Mouse (Mus musculus): Measurements from ENCODE around the gene Pgk2. TPM values are rescaled to one million over a fixed set of nuclear protein-coding genes. Genes with fewer than 3 reads are reported as not detected.
"Not testable (repeated sequence)": the region's sequence is repeated elsewhere in the genome, so short reads cannot be mapped to it uniquely, and the experiment has no call there.

Gene Pgk2
- total RNA-seq (2018; cell fraction: chromatin; rRNA removed), result not detected
- total RNA-seq (2018; cell fraction: cytosol; rRNA removed), result not detected
- not detected for total RNA-seq (2018; cell fraction: nucleus; rRNA removed)
- not detected in 3 replicates for polyA plus RNA-seq (2018)

DNA sequence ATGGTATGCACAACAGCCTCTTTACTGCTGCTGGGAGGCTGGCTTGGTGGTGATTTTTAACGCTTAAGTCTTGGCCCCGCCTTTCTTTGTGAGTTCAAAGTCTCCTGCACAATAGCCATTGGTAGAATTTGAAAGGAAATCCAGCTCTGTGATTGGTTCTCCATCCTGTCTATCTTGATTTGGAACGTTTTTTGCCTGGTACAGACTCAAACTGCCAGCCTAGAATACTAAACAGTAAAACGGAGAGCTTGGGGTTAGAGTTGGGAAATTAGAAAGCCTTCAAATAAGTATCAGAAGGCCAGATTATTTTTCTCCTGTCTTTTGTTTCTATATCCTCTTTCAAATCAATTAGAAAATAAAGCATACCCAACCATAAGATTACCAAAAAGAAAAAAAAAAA is at the start of gene Pgk2:
TSS of gene Pgk2 (minus strand) at position 101 of the 400 bp plus-strand sequence.
- Histone ChIP-seq H3K36me3 (ENCODE audit: inconsistent target) (no peaks in the 10 kb centered on the region), H3K79me2 (ENCODE audit: inconsistent target) (no peaks in the 10 kb centered on the region), H3K27ac (no peak within 1 kb of the TSS), H3K4me3 (ENCODE audit: inconsistent target) (no peak within 1 kb of the TSS)
- 78% methylated on average over 4 of the region's 4 CpGs for WGBS (ENCODE audit: missing documents)

DNA sequence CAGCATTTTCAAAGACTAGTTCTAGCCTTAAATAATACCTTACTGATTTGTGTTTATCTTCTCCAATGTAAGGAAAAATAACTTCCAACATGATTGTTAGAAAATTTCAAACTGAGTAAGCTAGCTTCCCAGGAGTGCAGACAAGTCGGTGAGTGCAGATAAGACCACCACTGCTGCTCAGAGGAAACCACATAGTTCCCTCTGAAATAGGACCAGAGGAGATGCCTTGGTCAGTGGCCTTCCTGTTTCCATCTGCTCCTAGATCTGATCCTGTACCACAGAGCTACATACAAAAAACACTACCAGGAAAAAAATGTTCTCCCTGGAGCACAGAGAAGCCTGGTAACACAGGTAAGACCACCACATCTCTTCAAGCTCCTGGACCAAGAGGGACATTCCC is 44.0 kb upstream of the Pgk2 start:
- WGBS (ENCODE audit: missing documents), result 12% methylated on average over 1 of the region's 1 CpGs
- Histone ChIP-seq H3K27ac (no peak overlapping the region), H3K4me3 (ENCODE audit: inconsistent target) (no peak overlapping the region), H3K36me3 (ENCODE audit: inconsistent target) (no peaks in the 10 kb centered on the region), H3K79me2 (ENCODE audit: inconsistent target) (no peaks in the 10 kb centered on the region)

DNA sequence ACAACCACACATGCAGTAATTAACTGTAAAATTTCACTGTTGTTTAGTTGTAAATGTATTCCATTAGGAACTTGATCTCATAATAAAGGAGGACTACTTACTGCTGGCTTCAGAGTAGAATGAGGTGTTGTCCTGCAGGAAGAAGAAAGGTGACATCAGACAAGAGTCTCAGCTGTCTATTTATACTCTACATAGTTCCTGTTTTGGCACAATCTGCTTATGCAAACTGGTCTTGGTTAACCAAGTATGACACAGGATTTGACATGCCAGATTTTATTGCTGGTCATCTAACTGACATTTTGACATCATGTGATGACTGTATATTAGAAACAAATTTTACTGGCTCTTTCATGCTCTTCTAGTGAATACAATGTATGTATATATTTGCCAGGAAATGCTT is 33.7 kb upstream of the Pgk2 start, which contains the start of gene Crisp3:
TSS of gene Crisp3 (minus strand) at position 154 of the 400 bp plus-strand sequence.
- Histone ChIP-seq H3K79me2 (ENCODE audit: inconsistent target) (no peaks in the 10 kb centered on the region), H3K36me3 (ENCODE audit: inconsistent target) (no peaks in the 10 kb centered on the region), H3K4me3 (ENCODE audit: inconsistent target) (no peak within 1 kb of the TSS), H3K27ac (no peak within 1 kb of the TSS)

DNA sequence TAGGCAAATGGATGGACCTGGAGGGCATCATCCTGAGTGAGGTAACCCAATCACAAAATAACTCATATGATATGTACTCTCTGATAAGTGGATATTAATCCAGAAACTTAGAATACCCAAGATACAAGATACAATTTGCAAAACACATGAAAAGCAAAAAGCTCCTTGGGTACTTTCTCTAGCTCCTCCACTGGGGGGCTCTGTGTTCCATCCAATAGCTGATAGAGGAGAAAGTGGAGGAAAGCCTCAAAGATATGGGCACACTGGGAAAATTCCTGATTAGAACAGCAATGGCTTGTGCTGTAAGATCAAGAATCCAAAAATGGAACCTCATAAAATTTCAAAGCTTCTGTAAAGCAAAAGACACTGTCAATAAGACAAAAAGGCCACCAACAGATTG is 6.6 kb downstream of the Pgk2 start:
- H3K79me2 ChIP-seq (ENCODE audit: inconsistent target); H3K27ac ChIP-seq; H3K4me3 ChIP-seq (ENCODE audit: inconsistent target); H3K36me3 ChIP-seq (ENCODE audit: inconsistent target): not testable (repeated sequence)

DNA sequence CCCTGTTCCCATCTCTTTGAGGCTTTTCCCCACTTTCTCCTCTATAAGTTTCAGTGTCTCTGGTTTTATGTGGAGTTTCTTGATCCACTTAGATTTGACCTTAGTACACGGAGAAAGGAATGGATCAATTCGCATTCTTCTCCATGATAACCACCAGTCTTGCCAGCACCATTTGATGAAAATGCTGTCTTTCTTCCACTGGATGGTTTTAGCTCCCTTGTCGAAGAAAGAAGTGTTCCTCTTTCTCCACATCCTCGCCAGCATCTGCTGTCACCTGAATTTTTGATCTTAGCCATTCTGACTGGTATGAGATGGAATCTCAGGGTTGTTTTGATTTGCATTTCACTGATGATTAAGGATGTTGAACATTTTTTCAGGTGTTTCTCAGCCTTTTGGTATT is 18.2 kb downstream of the Pgk2 start:
- H3K27ac ChIP-seq; H3K79me2 ChIP-seq (ENCODE audit: inconsistent target); H3K36me3 ChIP-seq (ENCODE audit: inconsistent target); H3K4me3 ChIP-seq (ENCODE audit: inconsistent target): not testable (repeated sequence)
- WGBS (ENCODE audit: missing documents), result 78% methylated on average over 4 of the region's 4 CpGs

DNA sequence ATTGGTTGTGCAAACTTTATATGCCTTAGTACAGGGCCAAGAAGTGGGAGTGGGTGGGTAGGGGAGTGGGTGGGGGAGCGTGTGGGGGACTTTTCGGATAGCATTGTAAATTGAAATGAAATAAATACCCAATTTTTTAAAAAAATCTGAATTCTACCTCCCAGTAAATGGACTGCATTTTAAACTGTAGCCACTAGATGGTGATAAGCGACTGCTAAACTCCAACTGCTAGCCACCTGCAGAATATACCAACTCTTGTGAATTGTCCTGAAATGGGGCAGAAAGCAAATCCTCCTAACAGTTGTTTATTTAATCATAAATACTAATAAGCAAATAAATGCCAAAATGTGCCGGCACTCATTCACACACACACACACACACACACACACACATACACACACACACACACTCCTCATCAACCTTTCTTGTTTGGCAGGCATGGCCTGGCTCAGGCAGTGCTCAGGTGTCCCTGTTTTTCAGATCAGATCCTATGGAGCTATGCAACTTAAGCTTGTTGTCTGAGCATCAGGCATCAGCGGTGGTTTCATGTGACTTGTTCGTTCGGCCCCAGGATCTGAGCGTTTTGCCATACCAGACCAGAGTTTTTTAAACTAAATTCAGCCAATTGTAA is 50.6 kb downstream of the Pgk2 start:
- not testable (repeated sequence) for H3K36me3 ChIP-seq (ENCODE audit: inconsistent target); H3K4me3 ChIP-seq (ENCODE audit: inconsistent target); H3K27ac ChIP-seq; H3K79me2 ChIP-seq (ENCODE audit: inconsistent target)
- 66% methylated on average over 4 of the region's 8 CpGs for WGBS (ENCODE audit: missing documents)

Other genes starting within 250 kb of the Pgk2 start
- not detected in 3 replicates for gene AC192777.2, start 113.2 kb downstream of the Pgk2 start, polyA plus RNA-seq (2018)
- gene Crisp3, start 33.6 kb upstream of the Pgk2 start, polyA plus RNA-seq (2018), result not detected in 3 replicates
- gene Crisp1, start 110.6 kb upstream of the Pgk2 start, polyA plus RNA-seq (2018), result not detected in 3 replicates

Data from macrophage (primary cell).